Mouse (Mus musculus): Measurements from ENCODE around the gene Tia1. TPM values are rescaled to one million over a fixed set of nuclear protein-coding genes. Genes with fewer than 3 reads are reported as not detected.
"Not testable (repeated sequence)": the region's sequence is repeated elsewhere in the genome, so short reads cannot be mapped to it uniquely, and the experiment has no call there.

Gene Tia1
- polyA plus RNA-seq, 1 experiment, result 12.9 TPM

- no peak for TF ChIP-seq FOSL1 (IDR thresholded peaks at IDR 0.05; ENCODE audit: insufficient read depth, low read length, poor library complexity, severe bottlenecking)
- no peak for TF ChIP-seq CEBPB (IDR thresholded peaks at IDR 0.05; ENCODE audit: low read depth)
- TF ChIP-seq CTCF (IDR thresholded peaks at IDR 0.05; ENCODE audit: control insufficient read depth, insufficient read depth, insufficient read length), result no peak
- no peak for TF ChIP-seq MYOG (IDR thresholded peaks at IDR 0.05; ENCODE audit: control insufficient read depth, extremely low read depth, insufficient read length)
- TF ChIP-seq MYOD1 (IDR thresholded peaks at IDR 0.05; ENCODE audit: control insufficient read depth, insufficient read length, low read depth), result no peak
- no peak for TF ChIP-seq MAX (IDR thresholded peaks at IDR 0.05)
- no peak for TF ChIP-seq USF1 (IDR thresholded peaks at IDR 0.05; ENCODE audit: low read depth)
- no peak overlapping the region for H3ac ChIP-seq (ENCODE audit: control insufficient read depth, insufficient read length, low read depth)
- H3K27me3 ChIP-seq (ENCODE audit: control insufficient read depth, insufficient read depth, insufficient read length), result no peaks in the 10 kb centered on the region
- H3K4me3 ChIP-seq (ENCODE audit: insufficient read depth, poor library complexity, severe bottlenecking), result no peak overlapping the region
- peaks cover 30% of the 10 kb centered on the region for H3K79me3 ChIP-seq (ENCODE audit: low read depth)
- H3K36me3 ChIP-seq (ENCODE audit: control insufficient read depth, insufficient read depth), result peaks cover 64% of the 10 kb centered on the region
- peaks cover 34% of the 10 kb centered on the region for H3K79me2 ChIP-seq (ENCODE audit: control insufficient read depth, insufficient read depth)
These were observed 25.7 kb upstream of the Tia1 start for GRCm38 (mm10) chr6:86378341-86378740.

GRCm38 (mm10) chr6:86380112-86380511, 23.9 kb upstream of the Tia1 start:
- not testable (repeated sequence) for H3ac ChIP-seq (ENCODE audit: control insufficient read depth, insufficient read length, low read depth); H3K4me3 ChIP-seq (ENCODE audit: insufficient read depth, poor library complexity, severe bottlenecking); H3K27me3 ChIP-seq (ENCODE audit: control insufficient read depth, insufficient read depth, insufficient read length)
- peaks cover 13% of the 10 kb centered on the region for H3K79me3 ChIP-seq (ENCODE audit: low read depth)
- peaks cover 49% of the 10 kb centered on the region for H3K36me3 ChIP-seq (ENCODE audit: control insufficient read depth, insufficient read depth)
- peaks cover 16% of the 10 kb centered on the region for H3K79me2 ChIP-seq (ENCODE audit: control insufficient read depth, insufficient read depth)

GRCm38 (mm10) chr6:86382551-86382950, 21.5 kb upstream of the Tia1 start:
- H3K27me3 ChIP-seq (ENCODE audit: control insufficient read depth, insufficient read depth, insufficient read length), result no peaks in the 10 kb centered on the region
- H3ac ChIP-seq (ENCODE audit: control insufficient read depth, insufficient read length, low read depth), result no peak overlapping the region
- no peaks in the 10 kb centered on the region for H3K79me2 ChIP-seq (ENCODE audit: control insufficient read depth, insufficient read depth)
- no peaks in the 10 kb centered on the region for H3K79me3 ChIP-seq (ENCODE audit: low read depth)
- no peak for TF ChIP-seq MAX (IDR thresholded peaks at IDR 0.05)
- no peak for TF ChIP-seq USF1 (IDR thresholded peaks at IDR 0.05; ENCODE audit: low read depth)
- TF ChIP-seq MYOD1 (IDR thresholded peaks at IDR 0.05; ENCODE audit: control insufficient read depth, insufficient read length, low read depth), result peak; percentile 6
- peak; percentile 43 for TF ChIP-seq FOSL1 (IDR thresholded peaks at IDR 0.05; ENCODE audit: insufficient read depth, low read length, poor library complexity, severe bottlenecking)
- H3K36me3 ChIP-seq (ENCODE audit: control insufficient read depth, insufficient read depth), result peaks cover 30% of the 10 kb centered on the region
- H3K4me3 ChIP-seq (ENCODE audit: insufficient read depth, poor library complexity, severe bottlenecking), result no peak overlapping the region

GRCm38 (mm10) chr6:86383370-86383769, 20.6 kb upstream of the Tia1 start:
- H3K79me2 ChIP-seq (ENCODE audit: control insufficient read depth, insufficient read depth), result no peaks in the 10 kb centered on the region
- no peaks in the 10 kb centered on the region for H3K27me3 ChIP-seq (ENCODE audit: control insufficient read depth, insufficient read depth, insufficient read length)
- TF ChIP-seq MYOD1 (IDR thresholded peaks at IDR 0.05; ENCODE audit: control insufficient read depth, insufficient read length, low read depth), result no peak
- no peak for TF ChIP-seq CTCF (IDR thresholded peaks at IDR 0.05; ENCODE audit: control insufficient read depth, insufficient read depth, insufficient read length)
- TF ChIP-seq USF1 (IDR thresholded peaks at IDR 0.05; ENCODE audit: low read depth), result no peak
- no peak for TF ChIP-seq CEBPB (IDR thresholded peaks at IDR 0.05; ENCODE audit: low read depth)
- TF ChIP-seq FOSL1 (IDR thresholded peaks at IDR 0.05; ENCODE audit: insufficient read depth, low read length, poor library complexity, severe bottlenecking), result no peak
- no peak for TF ChIP-seq MAX (IDR thresholded peaks at IDR 0.05)
- no peak overlapping the region for H3K4me3 ChIP-seq (ENCODE audit: insufficient read depth, poor library complexity, severe bottlenecking)
- H3K36me3 ChIP-seq (ENCODE audit: control insufficient read depth, insufficient read depth), result peaks cover 30% of the 10 kb centered on the region
- no peaks in the 10 kb centered on the region for H3K79me3 ChIP-seq (ENCODE audit: low read depth)
- no peak overlapping the region for H3ac ChIP-seq (ENCODE audit: control insufficient read depth, insufficient read length, low read depth)

- no peak overlapping the region for H3K4me3 ChIP-seq (ENCODE audit: insufficient read depth, poor library complexity, severe bottlenecking)
- H3K27me3 ChIP-seq (ENCODE audit: control insufficient read depth, insufficient read depth, insufficient read length), result no peaks in the 10 kb centered on the region
- H3K79me2 ChIP-seq (ENCODE audit: control insufficient read depth, insufficient read depth), result no peaks in the 10 kb centered on the region
- no peak overlapping the region for H3ac ChIP-seq (ENCODE audit: control insufficient read depth, insufficient read length, low read depth)
- TF ChIP-seq MAX (IDR thresholded peaks at IDR 0.05), result no peak
- no peak for TF ChIP-seq CTCF (IDR thresholded peaks at IDR 0.05; ENCODE audit: control insufficient read depth, insufficient read depth, insufficient read length)
- no peak for TF ChIP-seq CEBPB (IDR thresholded peaks at IDR 0.05; ENCODE audit: low read depth)
- no peak for TF ChIP-seq MYOG (IDR thresholded peaks at IDR 0.05; ENCODE audit: control insufficient read depth, extremely low read depth, insufficient read length)
- TF ChIP-seq FOSL1 (IDR thresholded peaks at IDR 0.05; ENCODE audit: insufficient read depth, low read length, poor library complexity, severe bottlenecking), result no peak
- no peak for TF ChIP-seq USF1 (IDR thresholded peaks at IDR 0.05; ENCODE audit: low read depth)
- TF ChIP-seq MYOD1 (IDR thresholded peaks at IDR 0.05; ENCODE audit: control insufficient read depth, insufficient read length, low read depth), result no peak
- H3K36me3 ChIP-seq (ENCODE audit: control insufficient read depth, insufficient read depth), result peaks cover 25% of the 10 kb centered on the region
- H3K79me3 ChIP-seq (ENCODE audit: low read depth), result peaks cover 2% of the 10 kb centered on the region
These were observed 19.3 kb upstream of the Tia1 start for GRCm38 (mm10) chr6:86384692-86385091.

- Histone ChIP-seq H3K79me2 (ENCODE audit: control insufficient read depth, insufficient read depth) (no peaks in the 10 kb centered on the region), H3K4me3 (ENCODE audit: insufficient read depth, poor library complexity, severe bottlenecking) (no peak overlapping the region), H3K36me3 (ENCODE audit: control insufficient read depth, insufficient read depth) (peaks cover 28% of the 10 kb centered on the region), H3ac (ENCODE audit: control insufficient read depth, insufficient read length, low read depth) (no peak overlapping the region), H3K27me3 (ENCODE audit: control insufficient read depth, insufficient read depth, insufficient read length) (no peaks in the 10 kb centered on the region), H3K79me3 (ENCODE audit: low read depth) (peaks cover 2% of the 10 kb centered on the region)
- no peak for TF ChIP-seq FOSL1 (IDR thresholded peaks at IDR 0.05; ENCODE audit: insufficient read depth, low read length, poor library complexity, severe bottlenecking)
- TF ChIP-seq CEBPB (IDR thresholded peaks at IDR 0.05; ENCODE audit: low read depth), result no peak
- TF ChIP-seq MYOD1 (IDR thresholded peaks at IDR 0.05; ENCODE audit: control insufficient read depth, insufficient read length, low read depth), result no peak
- TF ChIP-seq USF1 (IDR thresholded peaks at IDR 0.05; ENCODE audit: low read depth), result no peak
- no peak for TF ChIP-seq MYOG (IDR thresholded peaks at IDR 0.05; ENCODE audit: control insufficient read depth, extremely low read depth, insufficient read length)
- no peak for TF ChIP-seq MAX (IDR thresholded peaks at IDR 0.05)
- no peak for TF ChIP-seq CTCF (IDR thresholded peaks at IDR 0.05; ENCODE audit: control insufficient read depth, insufficient read depth, insufficient read length)
These were observed 18.5 kb upstream of the Tia1 start for GRCm38 (mm10) chr6:86385362-86386104.

Data from C2C12 (cell line).